Mouse (Mus musculus): ENCODE data around the gene Fmo5. TPM values are rescaled to one million over a fixed set of nuclear protein-coding genes. Genes with fewer than 3 reads are reported as not detected.

Fmo5 gene
- polyA plus RNA-seq, 1 experiment from 2014 or later, result 4.1 TPM

- peak; percentile 76 for ATAC-seq (replicated peaks; ENCODE audit: insufficient number of reproducible peaks, insufficient read depth, low FRiP score, low read depth)
- peak overlapping the region; percentile 49 for H3K4me3 ChIP-seq
- H3K9me3 ChIP-seq (replicated peaks), result no peaks in the 10 kb centered on the region
- peak overlapping the region; percentile 45 for H3K9ac ChIP-seq
- H3K27me3 ChIP-seq, result no peaks in the 10 kb centered on the region
- H3K36me3 ChIP-seq, result no peaks in the 10 kb centered on the region
- peaks cover 34% of the 10 kb centered on the region for H3K4me1 ChIP-seq (replicated peaks)
- no peak overlapping the region for H3K27ac ChIP-seq
- 3% methylated on average over 28 of the region's 28 CpGs for WGBS
- peak overlapping the region; percentile 82 for H3K4me2 ChIP-seq
Observed at GRCm38 (mm10) chr3:97680631-97681320, 52.2 kb downstream of the Fmo5 start.

- Histone ChIP-seq H3K36me3 (no peaks in the 10 kb centered on the region), H3K27me3 (no peaks in the 10 kb centered on the region), H3K4me2 (peak overlapping the region; percentile 82), H3K4me3 (peak overlapping the region; percentile 49), H3K4me1 (replicated peaks) (peaks cover 34% of the 10 kb centered on the region), H3K27ac (no peak overlapping the region), H3K9ac (peak overlapping the region; percentile 45), H3K9me3 (replicated peaks) (no peaks in the 10 kb centered on the region)
- no peak for ATAC-seq (replicated peaks; ENCODE audit: insufficient number of reproducible peaks, insufficient read depth, low FRiP score, low read depth)
- 2% methylated on average over 33 of the region's 33 CpGs for WGBS
Observed at GRCm38 (mm10) chr3:97681321-97682158, 52.9 kb downstream of the Fmo5 start.

- ATAC-seq (replicated peaks; ENCODE audit: insufficient number of reproducible peaks, insufficient read depth, low FRiP score, low read depth), result no peak
- peak overlapping the region; percentile 82 for H3K4me2 ChIP-seq
- peaks cover 34% of the 10 kb centered on the region for H3K4me1 ChIP-seq (replicated peaks)
- H3K9ac ChIP-seq, result peak overlapping the region; percentile 9; the same call in 1 of the 2 replicates
- H3K4me3 ChIP-seq, result peak overlapping the region; percentile 49
- H3K27ac ChIP-seq, result no peak overlapping the region
- WGBS, result 6% methylated on average over 11 of the region's 11 CpGs
- no peaks in the 10 kb centered on the region for H3K9me3 ChIP-seq (replicated peaks)
- no peaks in the 10 kb centered on the region for H3K36me3 ChIP-seq
- no peaks in the 10 kb centered on the region for H3K27me3 ChIP-seq
Observed at GRCm38 (mm10) chr3:97682159-97682502, 53.5 kb downstream of the Fmo5 start.

- Histone ChIP-seq H3K4me1 (replicated peaks) (peaks cover 34% of the 10 kb centered on the region), H3K9ac (peak overlapping the region; percentile 9; the same call in 1 of the 2 replicates), H3K36me3 (no peaks in the 10 kb centered on the region), H3K4me3 (peak overlapping the region; percentile 49), H3K27me3 (no peaks in the 10 kb centered on the region), H3K27ac (no peak overlapping the region), H3K9me3 (replicated peaks) (no peaks in the 10 kb centered on the region), H3K4me2 (peak overlapping the region; percentile 82)
- 33% methylated on average over 5 of the region's 5 CpGs for WGBS
- no peak for ATAC-seq (replicated peaks; ENCODE audit: insufficient number of reproducible peaks, insufficient read depth, low FRiP score, low read depth)
Observed at GRCm38 (mm10) chr3:97682576-97682975, 54.0 kb downstream of the Fmo5 start.

GRCm38 (mm10) chr3:97683560-97684195, 55.1 kb downstream of the Fmo5 start:
- no peak; the same call in 1 of the 2 replicates for ATAC-seq (replicated peaks; ENCODE audit: insufficient number of reproducible peaks, insufficient read depth, low FRiP score, low read depth)
- peak overlapping the region; percentile 55 for H3K4me2 ChIP-seq
- H3K9ac ChIP-seq, result no peak overlapping the region
- H3K27me3 ChIP-seq, result no peaks in the 10 kb centered on the region
- 0 out of 2 replicates have a peak overlapping the region, but pooled peaks have one; percentile 20 for H3K27ac ChIP-seq
- H3K9me3 ChIP-seq (replicated peaks), result no peaks in the 10 kb centered on the region
- no peaks in the 10 kb centered on the region for H3K36me3 ChIP-seq
- peaks cover 34% of the 10 kb centered on the region for H3K4me1 ChIP-seq (replicated peaks)
- H3K4me3 ChIP-seq, result peak overlapping the region; percentile 20
- 6% methylated on average over 16 of the region's 16 CpGs for WGBS

- H3K9ac ChIP-seq, result no peak overlapping the region
- H3K36me3 ChIP-seq, result peaks cover 18% of the 10 kb centered on the region; the same call in 1 of the 2 replicates
- no peak overlapping the region for H3K27ac ChIP-seq
- H3K4me1 ChIP-seq (replicated peaks), result peaks cover 29% of the 10 kb centered on the region
- no peaks in the 10 kb centered on the region for H3K9me3 ChIP-seq (replicated peaks)
- H3K4me3 ChIP-seq, result no peak overlapping the region
- H3K4me2 ChIP-seq, result no peak overlapping the region
- no peak for ATAC-seq (replicated peaks; ENCODE audit: insufficient number of reproducible peaks, insufficient read depth, low FRiP score, low read depth)
- 72% methylated on average over 4 of the region's 4 CpGs for WGBS
- H3K27me3 ChIP-seq, result no peaks in the 10 kb centered on the region
Observed at GRCm38 (mm10) chr3:97686372-97687117, 57.9 kb downstream of the Fmo5 start.

- H3K4me2 ChIP-seq, result no peak overlapping the region
- peaks cover 40% of the 10 kb centered on the region; the same call in 1 of the 2 replicates for H3K36me3 ChIP-seq
- no peaks in the 10 kb centered on the region for H3K9me3 ChIP-seq (replicated peaks)
- 60% methylated on average over 2 of the region's 2 CpGs for WGBS
- no peak overlapping the region for H3K9ac ChIP-seq
- H3K4me1 ChIP-seq (replicated peaks), result peaks cover 9% of the 10 kb centered on the region
- no peak overlapping the region for H3K4me3 ChIP-seq
- H3K27ac ChIP-seq, result no peak overlapping the region
- no peaks in the 10 kb centered on the region for H3K27me3 ChIP-seq
- no peak for ATAC-seq (replicated peaks; ENCODE audit: insufficient number of reproducible peaks, insufficient read depth, low FRiP score, low read depth)
Observed at GRCm38 (mm10) chr3:97689289-97689688, 60.7 kb downstream of the Fmo5 start.

- Histone ChIP-seq H3K27me3 (no peaks in the 10 kb centered on the region), H3K4me3 (no peak overlapping the region), H3K4me2 (no peak overlapping the region), H3K36me3 (peaks cover 52% of the 10 kb centered on the region; the same call in 1 of the 2 replicates), H3K27ac (no peak overlapping the region), H3K9me3 (replicated peaks) (no peaks in the 10 kb centered on the region), H3K4me1 (replicated peaks) (peaks cover 5% of the 10 kb centered on the region; the same call in 1 of the 2 replicates), H3K9ac (no peak overlapping the region)
- ATAC-seq (replicated peaks; ENCODE audit: insufficient number of reproducible peaks, insufficient read depth, low FRiP score, low read depth), result no peak
- WGBS, result 50% methylated on average over 7 of the region's 7 CpGs
Observed at GRCm38 (mm10) chr3:97690590-97690989, 62.0 kb downstream of the Fmo5 start.

GRCm38 (mm10) chr3:97691443-97692017, 62.9 kb downstream of the Fmo5 start:
- Histone ChIP-seq H3K27me3 (no peaks in the 10 kb centered on the region), H3K9me3 (replicated peaks) (no peaks in the 10 kb centered on the region), H3K4me3 (no peak overlapping the region), H3K9ac (no peak overlapping the region), H3K4me2 (no peak overlapping the region), H3K36me3 (peaks cover 56% of the 10 kb centered on the region; the same call in 1 of the 2 replicates), H3K27ac (no peak overlapping the region), H3K4me1 (replicated peaks) (peaks cover 5% of the 10 kb centered on the region; the same call in 1 of the 2 replicates)
- WGBS, result 56% methylated on average over 12 of the region's 12 CpGs
- ATAC-seq (replicated peaks; ENCODE audit: insufficient number of reproducible peaks, insufficient read depth, low FRiP score, low read depth), result no peak

- Histone ChIP-seq H3K27ac (no peak overlapping the region), H3K4me1 (replicated peaks) (peaks cover 5% of the 10 kb centered on the region; the same call in 1 of the 2 replicates), H3K9ac (no peak overlapping the region), H3K27me3 (no peaks in the 10 kb centered on the region), H3K4me3 (no peak overlapping the region), H3K36me3 (peaks cover 67% of the 10 kb centered on the region; the same call in 1 of the 2 replicates), H3K9me3 (replicated peaks) (no peaks in the 10 kb centered on the region), H3K4me2 (no peak overlapping the region)
- no peak for ATAC-seq (replicated peaks; ENCODE audit: insufficient number of reproducible peaks, insufficient read depth, low FRiP score, low read depth)
- 81% methylated on average over 6 of the region's 6 CpGs for WGBS
Observed at GRCm38 (mm10) chr3:97693806-97694205, 65.2 kb downstream of the Fmo5 start.
